Mouse (Mus musculus): ENCODE results near the gene Epn3.
A peak's percentile ranks its signal among the peaks of the same experiment; 100 is the strongest.

Gene Epn3

GRCm38 (mm10) chr11:94495415-94495814, 4.4 kb downstream of the Epn3 start:
- no peak for DNase-seq (ENCODE audit: low read depth)

DNA sequence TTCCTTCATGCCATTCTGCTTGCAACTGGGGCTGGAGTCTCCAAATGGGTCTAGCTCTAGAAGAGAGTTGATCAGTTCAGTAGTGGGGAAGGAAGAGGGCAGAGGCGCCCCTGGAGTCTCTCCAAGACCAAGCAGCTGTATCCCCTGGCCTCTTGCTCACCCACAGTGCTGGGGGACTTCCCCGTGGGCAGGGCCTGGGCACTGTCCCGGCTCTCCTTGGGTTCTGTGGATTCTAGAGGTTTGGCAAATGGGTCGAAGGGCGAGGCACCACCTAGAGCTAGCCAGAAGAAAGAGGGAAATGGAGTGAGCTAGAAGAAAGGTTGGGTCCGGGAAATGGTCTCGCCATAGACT, 8.1 kb downstream of the Epn3 start:
- no peak for DNase-seq (ENCODE audit: low read depth)

GRCm38 (mm10) chr11:94491035-94491748, 8.6 kb downstream of the Epn3 start:
- DNase-seq (ENCODE audit: low read depth), result no peak

- DNase-seq (ENCODE audit: low read depth), result no peak
These were observed 10.0 kb downstream of the Epn3 start for GRCm38 (mm10) chr11:94489745-94490144.

- DNase-seq (ENCODE audit: low read depth), result no peak
These were observed 10.8 kb downstream of the Epn3 start for GRCm38 (mm10) chr11:94488767-94489533.

DNA sequence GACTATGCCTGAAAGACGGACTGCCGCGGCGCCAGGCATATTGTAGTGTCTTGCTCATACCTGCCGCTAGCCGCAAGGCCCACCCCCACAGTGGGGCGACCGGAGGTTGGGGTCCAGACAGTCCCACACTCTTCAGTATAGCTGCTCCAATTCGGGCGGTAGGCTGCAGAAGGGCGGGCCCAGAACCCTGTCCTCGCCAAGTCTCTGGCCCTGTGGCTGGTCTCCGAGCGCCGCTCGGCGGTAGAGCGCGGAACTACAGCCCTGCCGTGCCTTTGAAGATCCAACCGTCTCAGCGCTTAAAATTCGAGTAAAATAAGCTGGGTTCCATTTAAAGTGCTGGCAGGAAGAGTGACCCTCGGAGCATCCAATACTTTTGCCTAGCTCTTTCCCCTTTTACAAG, 13.8 kb downstream of the Epn3 start, which contains the start of gene Spata20:
TSS of gene Spata20 (minus strand) at position 179 of the 400 bp plus-strand sequence.
- DNase-seq (ENCODE audit: low read depth), result peak; percentile 44

DNA sequence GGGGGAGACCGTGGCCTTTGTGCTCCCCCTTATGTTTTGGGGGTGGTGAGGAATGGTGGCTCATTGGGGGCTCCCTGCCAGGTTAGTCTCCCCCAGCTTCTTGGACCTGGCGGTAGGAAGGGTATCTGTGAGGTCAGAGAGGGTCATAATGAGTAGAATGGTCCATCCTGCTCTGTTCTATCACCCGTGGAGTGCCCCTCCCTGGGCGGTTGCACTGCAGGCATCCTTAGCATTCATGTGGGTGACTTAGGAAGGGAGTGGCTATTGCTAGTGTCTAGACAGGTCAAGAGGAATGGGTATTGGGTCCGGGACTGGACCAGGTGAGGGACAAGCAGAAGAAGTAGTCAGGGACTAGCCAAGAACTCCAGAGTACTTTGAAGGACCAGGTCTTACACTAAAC, 14.6 kb downstream of the Epn3 start:
- DNase-seq (ENCODE audit: low read depth), result no peak

DNA sequence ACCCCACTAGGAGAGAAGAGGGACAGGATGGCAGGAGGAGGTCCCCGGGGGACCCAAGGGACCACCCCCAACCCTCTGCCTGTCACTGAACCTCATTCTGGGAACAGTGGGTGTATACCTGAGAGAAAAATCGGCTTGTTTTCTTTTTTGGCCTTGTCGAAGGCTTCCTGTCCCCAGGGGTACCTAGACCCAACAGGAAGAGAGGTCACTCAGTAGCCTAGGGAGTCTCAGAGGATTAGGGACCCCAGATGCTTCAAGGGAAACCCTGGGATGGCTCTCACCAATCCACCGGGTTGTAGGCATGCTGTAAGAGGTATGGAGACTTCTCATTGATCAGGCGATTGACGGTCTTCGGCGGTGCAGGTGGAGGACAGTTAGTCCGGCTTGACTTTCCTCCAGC, 15.1 kb downstream of the Epn3 start:
- no peak for DNase-seq (ENCODE audit: low read depth)

- DNase-seq (ENCODE audit: low read depth), result no peak
These were observed 15.9 kb downstream of the Epn3 start for GRCm38 (mm10) chr11:94483921-94484320.

DNA sequence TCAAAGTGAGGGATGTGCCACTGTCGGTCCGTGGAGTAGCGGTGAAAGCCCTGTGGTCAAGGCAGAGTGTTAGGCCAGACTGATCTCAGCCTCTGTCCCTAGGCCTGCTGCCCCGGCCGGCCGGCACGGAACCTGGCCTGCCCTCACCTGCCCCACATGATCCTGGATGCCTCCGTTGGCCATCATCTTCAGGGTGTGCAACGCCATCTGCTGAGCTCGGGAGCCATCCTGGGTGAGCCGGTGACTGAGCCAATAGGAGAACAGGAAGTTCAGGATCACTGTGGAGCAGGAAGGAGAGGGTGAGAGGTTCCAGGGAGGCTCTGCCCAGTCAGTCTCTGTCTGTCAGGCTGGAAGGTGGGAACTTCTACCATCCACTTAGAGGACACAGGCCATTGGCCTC, 16.3 kb downstream of the Epn3 start:
- DNase-seq (ENCODE audit: low read depth), result no peak

GRCm38 (mm10) chr11:94482738-94483137, 17.0 kb downstream of the Epn3 start:
- DNase-seq (ENCODE audit: low read depth), result no peak

- no peak for DNase-seq (ENCODE audit: low read depth)
These were observed 17.8 kb downstream of the Epn3 start for GRCm38 (mm10) chr11:94481963-94482362.

DNA sequence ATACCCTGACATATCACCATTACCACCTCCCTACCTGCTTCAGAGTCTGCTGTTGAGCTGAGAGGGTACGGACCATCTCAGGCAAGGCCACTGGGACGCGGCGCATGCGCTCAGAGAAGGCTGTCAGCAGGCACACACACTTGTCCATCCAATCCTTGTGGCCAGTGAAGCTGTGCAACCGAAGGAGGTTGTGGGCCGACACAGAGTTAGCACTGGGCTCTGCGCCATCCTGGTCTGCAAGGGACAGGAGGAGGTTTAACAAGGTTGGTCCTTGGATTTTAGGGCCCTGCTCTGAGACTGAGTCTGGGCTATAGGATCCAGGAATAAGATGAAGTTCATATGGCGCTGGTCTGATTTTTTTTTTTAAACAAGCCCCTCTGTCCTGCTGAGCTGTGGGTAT, 19.4 kb downstream of the Epn3 start:
- DNase-seq (ENCODE audit: low read depth), result no peak

GRCm38 (mm10) chr11:94477651-94478050, 22.1 kb downstream of the Epn3 start:
- DNase-seq (ENCODE audit: low read depth), result no peak

DNA sequence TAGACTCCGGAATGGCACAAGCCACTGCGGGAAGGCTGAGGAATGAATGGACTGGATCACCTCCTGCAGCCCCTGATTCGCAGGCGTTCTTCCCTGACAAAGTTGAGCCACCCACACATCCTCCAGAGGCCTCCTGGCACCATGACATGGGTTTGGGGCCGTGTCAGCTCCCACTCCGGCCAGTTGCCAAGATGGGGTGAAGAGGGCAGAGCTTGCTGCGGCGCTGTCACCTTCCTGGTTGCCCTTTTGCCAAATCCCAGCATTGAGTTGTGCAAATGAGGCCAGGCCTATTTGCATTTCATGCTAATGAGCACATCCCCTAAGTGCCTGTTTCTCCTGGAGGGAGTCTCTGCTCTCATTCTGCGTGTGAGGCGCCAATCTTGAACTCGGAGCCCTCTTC, 24.1 kb downstream of the Epn3 start:
- no peak for DNase-seq (ENCODE audit: low read depth)

DNA sequence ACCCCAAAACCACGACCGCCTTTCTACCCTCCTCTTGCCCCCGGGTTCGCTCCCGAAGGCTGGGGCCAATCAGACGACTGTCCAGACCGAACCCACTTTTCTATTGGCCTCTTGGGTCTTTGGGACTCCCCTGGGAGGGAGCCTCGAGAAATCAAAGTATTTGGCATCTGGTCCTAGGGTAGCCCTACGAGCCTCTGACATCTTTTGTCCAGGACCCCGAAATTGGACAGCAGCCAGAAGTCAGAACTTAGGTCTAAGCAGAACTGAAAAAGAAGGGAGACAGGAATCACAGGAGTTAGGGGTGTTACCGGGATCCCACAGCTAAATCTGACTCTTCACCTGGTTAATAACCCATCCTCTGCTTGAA, 25.2 kb downstream of the Epn3 start:
- DNase-seq (ENCODE audit: low read depth), result no peak

DNA sequence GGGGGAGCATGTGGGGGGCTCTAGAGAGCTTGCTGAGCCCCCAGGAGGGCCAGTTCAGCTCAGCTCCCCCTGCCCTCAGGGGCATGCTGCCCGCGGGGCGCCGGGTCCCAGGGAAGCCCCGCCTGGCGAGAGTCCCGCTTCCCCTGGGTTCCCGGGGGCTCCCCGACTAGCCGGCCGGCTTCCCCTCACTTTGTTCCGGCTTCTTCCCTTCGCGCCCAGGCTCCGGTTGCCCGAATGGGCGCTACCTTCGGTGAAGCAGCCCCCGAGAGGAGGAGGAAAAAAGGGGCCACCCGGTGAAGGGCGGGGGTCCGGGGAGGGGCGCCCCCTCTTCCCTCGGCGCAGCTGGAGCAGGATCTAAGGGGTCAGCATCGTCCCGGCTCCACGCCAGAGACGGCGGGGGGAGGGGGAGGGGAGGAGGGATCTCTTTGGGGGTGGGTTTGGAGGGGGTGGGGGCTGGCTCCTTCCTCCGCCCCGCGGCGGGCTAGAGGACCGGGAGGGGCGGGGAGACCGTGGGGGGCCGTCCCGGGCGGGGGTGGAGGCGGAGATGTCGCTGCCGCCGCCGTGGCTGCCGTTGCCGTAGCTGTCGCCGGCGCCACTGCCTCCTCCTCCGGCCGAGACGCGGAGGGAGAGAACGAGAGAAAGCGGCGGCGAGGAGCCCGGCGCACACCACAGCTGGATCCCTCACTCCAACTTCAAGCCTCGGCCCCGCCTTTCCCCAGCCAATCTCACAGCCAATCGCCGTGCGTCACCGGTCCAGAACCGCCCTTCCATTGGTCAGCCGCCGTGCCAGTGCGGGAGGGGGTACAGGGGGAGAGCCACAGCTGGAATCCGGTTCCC, 25.8 kb downstream of the Epn3 start, which contains the start of gene Cacna1g:
TSS of gene Cacna1g (minus strand) at position 492 of the 837 bp plus-strand sequence.
- DNase-seq (ENCODE audit: low read depth), result peak; percentile 45

DNA sequence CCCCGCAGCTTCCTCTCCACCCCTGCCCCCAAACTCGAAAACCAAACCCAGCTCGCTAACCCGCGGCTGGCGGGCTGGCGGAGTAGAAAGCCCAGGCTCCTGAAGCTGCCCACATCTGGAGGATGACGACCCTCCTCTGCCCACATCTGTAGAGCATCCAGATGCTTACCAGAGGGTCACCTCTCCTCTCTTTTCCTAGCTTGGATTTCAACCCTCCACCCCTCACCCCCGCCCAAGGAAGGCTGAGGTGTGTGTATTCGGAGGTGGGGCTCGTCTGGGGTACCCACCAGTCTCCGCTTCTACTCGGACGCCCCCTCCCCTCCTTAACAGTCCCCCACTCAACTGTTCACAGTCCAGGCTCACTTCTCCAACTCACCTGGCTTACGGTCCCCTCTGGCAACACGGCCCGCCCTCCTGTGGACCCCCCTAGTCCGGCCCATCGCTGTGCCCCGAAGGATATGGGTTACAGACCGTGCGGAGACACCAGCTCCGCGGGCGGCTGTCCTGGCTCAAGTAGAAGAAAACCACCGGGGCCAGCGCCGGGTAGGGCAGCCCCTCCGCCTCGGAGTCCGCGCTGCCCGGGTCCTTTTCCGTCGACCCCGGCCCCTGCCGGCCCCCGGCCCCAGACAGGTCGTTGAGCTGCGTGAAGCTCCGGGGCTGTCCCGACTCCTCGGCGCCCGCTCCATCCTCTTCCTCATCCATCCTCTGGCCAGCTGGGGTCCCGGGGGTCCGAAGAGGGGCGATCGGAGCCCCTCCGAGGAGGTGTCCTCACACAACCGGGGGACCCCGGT, 26.7 kb downstream of the Epn3 start:
- DNase-seq (ENCODE audit: low read depth), result no peak

DNA sequence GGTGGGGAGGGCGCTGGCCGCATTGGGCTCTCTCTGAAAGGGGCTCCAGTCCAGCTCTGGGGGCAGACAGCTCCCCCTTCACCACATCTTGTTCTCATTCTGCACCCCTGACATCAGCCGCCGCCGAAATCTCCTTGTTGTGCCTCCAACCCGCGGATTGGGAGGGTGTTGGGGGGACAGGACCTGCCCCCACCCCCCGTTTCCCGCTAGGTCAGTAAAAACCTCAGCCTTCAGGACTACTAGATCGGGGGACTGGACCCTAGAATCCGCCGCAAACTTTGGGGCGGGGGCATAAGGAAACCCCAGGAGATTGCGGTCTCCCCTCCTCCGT, 27.2 kb downstream of the Epn3 start:
- no peak for DNase-seq (ENCODE audit: low read depth)

- DNase-seq (ENCODE audit: low read depth), result no peak
These were observed 27.8 kb downstream of the Epn3 start for GRCm38 (mm10) chr11:94471740-94472584.

DNA sequence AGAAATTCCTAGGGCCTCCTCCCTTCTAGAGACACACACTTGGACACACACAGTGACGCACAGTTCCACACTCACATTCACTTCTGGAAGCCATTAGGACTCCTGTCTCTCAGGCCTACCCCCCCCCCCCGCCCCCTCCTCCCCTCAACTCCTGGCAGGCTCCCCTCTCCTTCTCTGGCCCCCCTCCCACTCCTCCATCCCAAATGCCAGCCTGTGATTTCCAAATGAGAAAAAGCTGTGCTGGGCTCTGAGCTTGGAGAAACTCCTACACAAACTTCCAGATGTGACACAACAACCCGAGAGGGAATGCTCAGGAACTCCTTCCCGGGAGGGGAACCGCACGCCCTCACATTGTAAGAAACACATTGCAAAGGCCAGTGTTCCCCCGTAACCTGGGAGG, 29.4 kb downstream of the Epn3 start:
- DNase-seq (ENCODE audit: low read depth), result no peak

Data from c-Kit-positive CD71-positive TER-119-negative erythroid progenitor cells, embryonic 14.5 days (primary cell).